Mouse (Mus musculus): ENCODE results near the gene Olfr1000. TPM values are rescaled to one million over a fixed set of nuclear protein-coding genes. Genes with fewer than 3 reads are reported as not detected.
"Not testable (repeated sequence)": the region's sequence is repeated elsewhere in the genome, so short reads cannot be mapped to it uniquely, and the experiment has no call there.

The Olfr1000 gene
- polyA plus RNA-seq (2012; ENCODE audit: insufficient read depth, low replicate concordance): not detected in 2 replicates

GRCm38 (mm10) chr2:85611803-85612202 is at the start of gene Olfr1000:
Gene Olfr1000 (minus strand): TSS chr2:85611903.
- H3K36me3 ChIP-seq (replicated peaks; ENCODE audit: low read length): no peaks in the 10 kb centered on the region
- H3K27me3 ChIP-seq (replicated peaks): no peaks in the 10 kb centered on the region
- H3K9me3 ChIP-seq: no peaks in the 10 kb centered on the region
- no peak for TF ChIP-seq GATA1 (IDR thresholded peaks at IDR 0.05; ENCODE audit: borderline replicate concordance, low read length)
- no peak for TF ChIP-seq FLI1 (IDR thresholded peaks at IDR 0.05; ENCODE audit: low read length)
- H3K4me1 ChIP-seq: no peaks in the 10 kb centered on the region
- no peak within 1 kb of the TSS for H3K4me3 ChIP-seq (replicated peaks)

GRCm38 (mm10) chr2:85650604-85651003 is 38.9 kb upstream of the Olfr1000 start, which contains the start of gene Olfr1002:
Gene Olfr1002 (minus strand): TSS chr2:85650704.
- Histone ChIP-seq H3K9me3 (no peaks in the 10 kb centered on the region), H3K4me3 (replicated peaks) (no peak within 1 kb of the TSS), H3K27me3 (replicated peaks) (no peaks in the 10 kb centered on the region), H3K4me1 (no peaks in the 10 kb centered on the region), H3K36me3 (replicated peaks; ENCODE audit: low read length) (no peaks in the 10 kb centered on the region)
- TF ChIP-seq FLI1 (IDR thresholded peaks at IDR 0.05; ENCODE audit: low read length) (no peak), GATA1 (IDR thresholded peaks at IDR 0.05; ENCODE audit: borderline replicate concordance, low read length) (no peak)

GRCm38 (mm10) chr2:85588648-85589047 is 23.1 kb downstream of the Olfr1000 start, which contains the start of gene Olfr998:
Gene Olfr998 (plus strand): TSS chr2:85588948.
- not testable (repeated sequence) for H3K36me3 ChIP-seq (replicated peaks; ENCODE audit: low read length); H3K4me1 ChIP-seq; H3K9me3 ChIP-seq; H3K4me3 ChIP-seq (replicated peaks); H3K27me3 ChIP-seq (replicated peaks)

GRCm38 (mm10) chr2:85578915-85579314 is 32.8 kb downstream of the Olfr1000 start, which contains the start of gene Olfr996:
Gene Olfr996 (plus strand): TSS chr2:85579215.
- TF ChIP-seq GATA1 (IDR thresholded peaks at IDR 0.05; ENCODE audit: borderline replicate concordance, low read length) (no peak), FLI1 (IDR thresholded peaks at IDR 0.05; ENCODE audit: low read length) (no peak)
- Histone ChIP-seq H3K4me3 (replicated peaks) (no peak within 1 kb of the TSS), H3K27me3 (replicated peaks) (no peaks in the 10 kb centered on the region), H3K36me3 (replicated peaks; ENCODE audit: low read length) (no peaks in the 10 kb centered on the region), H3K4me1 (no peaks in the 10 kb centered on the region), H3K9me3 (no peaks in the 10 kb centered on the region)

- Histone ChIP-seq H3K4me3 (replicated peaks) (no peak overlapping the region), H3K36me3 (replicated peaks; ENCODE audit: low read length) (no peaks in the 10 kb centered on the region)
Measured at GRCm38 (mm10) chr2:85561187-85561586, 50.5 kb downstream of the Olfr1000 start.

GRCm38 (mm10) chr2:85560226-85560625 is 51.5 kb downstream of the Olfr1000 start:
- no peaks in the 10 kb centered on the region for H3K4me1 ChIP-seq
- H3K9me3 ChIP-seq: no peaks in the 10 kb centered on the region
- TF ChIP-seq FLI1 (IDR thresholded peaks at IDR 0.05; ENCODE audit: low read length): no peak
- no peak for TF ChIP-seq GATA1 (IDR thresholded peaks at IDR 0.05; ENCODE audit: borderline replicate concordance, low read length)
- no peak overlapping the region for H3K4me3 ChIP-seq (replicated peaks)
- H3K36me3 ChIP-seq (replicated peaks; ENCODE audit: low read length): no peaks in the 10 kb centered on the region
- H3K27me3 ChIP-seq (replicated peaks): no peaks in the 10 kb centered on the region

More at GRCm38 (mm10) chr2:85561187-85561586, 50.5 kb downstream of the Olfr1000 start:
- Histone ChIP-seq H3K27me3 (replicated peaks) (no peaks in the 10 kb centered on the region), H3K4me1 (no peaks in the 10 kb centered on the region), H3K9me3 (no peaks in the 10 kb centered on the region)
- TF ChIP-seq FLI1 (IDR thresholded peaks at IDR 0.05; ENCODE audit: low read length) (no peak), GATA1 (IDR thresholded peaks at IDR 0.05; ENCODE audit: borderline replicate concordance, low read length) (no peak)

Other genes with a start within 250 kb of the Olfr1000 start
- not detected in 2 replicates for gene Olfr988, start 248.7 kb downstream of the Olfr1000 start, polyA plus RNA-seq (2012; ENCODE audit: insufficient read depth, low replicate concordance)
- not detected in 2 replicates for gene Olfr992, start 202.4 kb downstream of the Olfr1000 start, polyA plus RNA-seq (2012; ENCODE audit: insufficient read depth, low replicate concordance)
- not detected in 2 replicates for gene Olfr993, start 197.0 kb downstream of the Olfr1000 start, polyA plus RNA-seq (2012; ENCODE audit: insufficient read depth, low replicate concordance)
- not detected in 2 replicates for gene Olfr994, start 175.5 kb downstream of the Olfr1000 start, polyA plus RNA-seq (2012; ENCODE audit: insufficient read depth, low replicate concordance)
- not detected in 2 replicates for gene Olfr995, start 168.3 kb downstream of the Olfr1000 start, polyA plus RNA-seq (2012; ENCODE audit: insufficient read depth, low replicate concordance)
- not detected in 2 replicates for gene 4833423E24Rik, start 92.9 kb downstream of the Olfr1000 start, polyA plus RNA-seq (2012; ENCODE audit: insufficient read depth, low replicate concordance)
- not detected in 2 replicates for gene Olfr996, start 32.7 kb downstream of the Olfr1000 start, polyA plus RNA-seq (2012; ENCODE audit: insufficient read depth, low replicate concordance)
- 3.0 TPM in 1 of 2 replicates, not detected in the other for gene Olfr998, start 23.0 kb downstream of the Olfr1000 start, polyA plus RNA-seq (2012; ENCODE audit: insufficient read depth, low replicate concordance)
- gene Olfr1002, start 38.8 kb upstream of the Olfr1000 start, polyA plus RNA-seq (2012; ENCODE audit: insufficient read depth, low replicate concordance): not detected in 2 replicates
- gene Olfr154, start 52.6 kb upstream of the Olfr1000 start, polyA plus RNA-seq (2012; ENCODE audit: insufficient read depth, low replicate concordance): not detected in 2 replicates
- gene Olfr1006, start 66.9 kb upstream of the Olfr1000 start, polyA plus RNA-seq (2012; ENCODE audit: insufficient read depth, low replicate concordance): not detected in 2 replicates
- gene Olfr1008, start 77.5 kb upstream of the Olfr1000 start, polyA plus RNA-seq (2012; ENCODE audit: insufficient read depth, low replicate concordance): not detected in 2 replicates
- gene Olfr1009, start 103.5 kb upstream of the Olfr1000 start, polyA plus RNA-seq (2012; ENCODE audit: insufficient read depth, low replicate concordance): not detected in 2 replicates
- gene Olfr1012, start 150.9 kb upstream of the Olfr1000 start, polyA plus RNA-seq (2012; ENCODE audit: insufficient read depth, low replicate concordance): not detected in 2 replicates
- gene Olfr1013, start 155.2 kb upstream of the Olfr1000 start, polyA plus RNA-seq (2012; ENCODE audit: insufficient read depth, low replicate concordance): 0.03 TPM in 1 of 2 replicates, not detected in the other
- not detected in 2 replicates for gene Olfr1014, start 160.8 kb upstream of the Olfr1000 start, polyA plus RNA-seq (2012; ENCODE audit: insufficient read depth, low replicate concordance)
- gene Olfr1015, start 170.1 kb upstream of the Olfr1000 start, polyA plus RNA-seq (2012; ENCODE audit: insufficient read depth, low replicate concordance): not detected in 2 replicates
- not detected in 2 replicates for gene Olfr1016, start 190.6 kb upstream of the Olfr1000 start, polyA plus RNA-seq (2012; ENCODE audit: insufficient read depth, low replicate concordance)
- not detected in 2 replicates for gene Olfr1018, start 206.6 kb upstream of the Olfr1000 start, polyA plus RNA-seq (2012; ENCODE audit: insufficient read depth, low replicate concordance)
- not detected in 2 replicates for gene Olfr1019, start 233.6 kb upstream of the Olfr1000 start, polyA plus RNA-seq (2012; ENCODE audit: insufficient read depth, low replicate concordance)
- not detected in 2 replicates for gene Olfr1020, start 235.1 kb upstream of the Olfr1000 start, polyA plus RNA-seq (2012; ENCODE audit: insufficient read depth, low replicate concordance)